Mouse (Mus musculus): Measurements from ENCODE around the gene Ern1. TPM values are rescaled to one million over a fixed set of nuclear protein-coding genes. Genes with fewer than 3 reads are reported as not detected.

The Ern1 gene
- total and polyA plus RNA-seq, 2 experiments: 18.2 to 52.8 TPM

DNA sequence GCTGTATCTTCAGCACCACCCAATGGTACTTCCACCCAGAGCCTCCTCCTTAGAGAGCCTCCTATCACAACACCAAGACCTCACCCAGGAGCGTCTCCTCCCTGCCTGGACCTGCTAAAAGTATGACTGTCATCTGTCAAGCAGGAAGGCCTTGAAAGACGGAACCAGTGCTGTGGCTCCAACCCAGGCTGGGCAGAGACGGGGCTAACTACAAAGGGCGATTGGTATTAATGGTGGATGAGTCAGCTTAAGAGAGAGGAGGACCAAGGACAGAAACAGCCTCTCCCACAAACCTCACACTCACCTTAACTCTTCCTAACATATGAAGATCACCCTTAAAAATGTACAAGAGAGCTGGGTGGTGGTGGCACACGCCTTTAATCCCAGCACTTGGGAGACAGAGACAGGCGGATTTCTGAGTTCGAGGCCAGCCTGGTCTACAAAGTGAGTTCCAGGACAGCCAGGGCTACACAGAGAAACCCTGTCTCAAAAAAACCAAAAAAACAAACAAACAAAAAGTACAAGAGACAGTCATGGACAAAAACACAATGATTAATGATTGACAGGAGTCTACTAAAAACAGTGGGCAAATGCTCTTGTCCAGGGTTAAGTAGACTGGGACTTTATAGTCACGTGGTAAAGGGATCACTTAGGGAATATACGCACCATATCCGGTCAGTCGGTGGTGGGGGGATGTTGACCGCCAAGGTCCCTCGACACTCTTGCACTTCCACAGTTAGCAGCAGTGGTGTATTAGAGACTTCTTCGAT, 23.8 kb upstream of the Ern1 start:
- 41% methylated on average over 14 of the region's 14 CpGs for WGBS

DNA sequence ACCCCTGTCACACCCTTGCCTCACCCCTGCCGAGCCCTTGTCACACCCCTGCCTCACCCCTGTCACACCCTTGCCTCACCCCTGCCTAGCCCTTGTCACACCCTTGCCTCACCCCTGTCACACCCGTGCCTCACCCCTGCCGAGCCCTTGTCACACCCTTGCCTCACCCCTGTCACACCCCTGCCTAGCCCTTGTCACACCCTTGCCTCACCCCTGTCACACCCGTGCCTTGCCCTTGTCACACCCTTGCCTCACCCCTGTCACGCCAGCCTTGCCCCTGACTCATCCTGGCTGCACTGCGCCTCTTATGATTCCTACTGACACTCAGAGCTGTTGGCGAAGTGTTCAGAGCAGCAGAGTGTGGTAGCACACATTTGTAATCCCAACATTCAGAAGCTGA, 20.0 kb upstream of the Ern1 start:
- H3K4me1 ChIP-seq (ENCODE audit: control insufficient read depth, insufficient read depth, low read length): peaks cover 19% of the 10 kb centered on the region
- no peaks in the 10 kb centered on the region for H3K27me3 ChIP-seq (ENCODE audit: control insufficient read depth, insufficient read depth, low read length)
- no peak overlapping the region for H3K27ac ChIP-seq (replicated peaks; ENCODE audit: insufficient read depth, low read depth, low read length)
- DNase-seq (ENCODE audit: extremely low read depth, low read depth, low spot score): no peak
- no peak for TF ChIP-seq CTCF (IDR thresholded peaks at IDR 0.05; ENCODE audit: low read depth, low read length)
- TF ChIP-seq POLR2A (IDR thresholded peaks at IDR 0.05; ENCODE audit: extremely low read depth, insufficient read depth, low read length): no peak
- H3K4me3 ChIP-seq (ENCODE audit: insufficient read depth, low read depth, low read length): no peak overlapping the region
- H3K36me3 ChIP-seq (ENCODE audit: control insufficient read depth, insufficient read depth, low read length): peaks cover 19% of the 10 kb centered on the region
- no peaks in the 10 kb centered on the region for H3K79me2 ChIP-seq (ENCODE audit: control insufficient read depth, insufficient read depth, low read length)
- 96% methylated on average over 7 of the region's 7 CpGs for WGBS
- H3K9ac ChIP-seq (ENCODE audit: low read depth, low read length): no peak overlapping the region

More for the DNA sequence above, 23.8 kb upstream of the Ern1 start:
- TF ChIP-seq CTCF (IDR thresholded peaks at IDR 0.05; ENCODE audit: low read depth, low read length) (no peak), POLR2A (IDR thresholded peaks at IDR 0.05; ENCODE audit: extremely low read depth, insufficient read depth, low read length) (no peak)
- no peaks in the 10 kb centered on the region for H3K27me3 ChIP-seq (ENCODE audit: control insufficient read depth, insufficient read depth, low read length)
- H3K36me3 ChIP-seq (ENCODE audit: control insufficient read depth, insufficient read depth, low read length): peaks cover 13% of the 10 kb centered on the region
- H3K27ac ChIP-seq (replicated peaks; ENCODE audit: insufficient read depth, low read depth, low read length): peak overlapping the region; percentile 93
- peak; percentile 95 for DNase-seq (ENCODE audit: extremely low read depth, low read depth, low spot score)
- H3K79me2 ChIP-seq (ENCODE audit: control insufficient read depth, insufficient read depth, low read length): peaks cover 4% of the 10 kb centered on the region; the same call in 1 of the 2 replicates
- no peak overlapping the region for H3K4me3 ChIP-seq (ENCODE audit: insufficient read depth, low read depth, low read length)
- no peak overlapping the region for H3K9ac ChIP-seq (ENCODE audit: low read depth, low read length)
- peaks cover 25% of the 10 kb centered on the region for H3K4me1 ChIP-seq (ENCODE audit: control insufficient read depth, insufficient read depth, low read length)

DNA sequence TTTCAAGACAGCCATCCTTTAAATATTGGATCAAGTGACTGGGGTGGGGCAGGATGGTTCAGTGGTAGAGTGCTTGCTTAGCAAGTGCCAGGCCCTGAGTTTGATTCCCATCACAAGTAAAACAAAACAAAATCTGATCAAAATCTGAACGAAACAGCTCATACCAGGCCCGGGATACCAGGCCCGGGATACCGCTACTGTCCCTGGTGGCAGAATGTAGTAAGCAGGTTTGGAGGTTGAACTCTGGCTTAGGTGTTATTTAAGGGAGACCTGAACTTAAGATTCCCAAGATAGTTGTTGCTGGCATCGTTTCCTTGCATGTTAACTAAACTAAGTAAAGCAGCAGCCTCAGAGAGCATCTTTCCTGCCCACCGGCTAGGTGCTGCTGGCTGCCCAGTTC, 18.6 kb upstream of the Ern1 start:
- DNase-seq (ENCODE audit: extremely low read depth, low read depth, low spot score): no peak
- WGBS: 96% methylated on average over 6 of the region's 6 CpGs
- Histone ChIP-seq H3K27ac (replicated peaks; ENCODE audit: insufficient read depth, low read depth, low read length) (no peak overlapping the region), H3K79me2 (ENCODE audit: control insufficient read depth, insufficient read depth, low read length) (no peaks in the 10 kb centered on the region), H3K36me3 (ENCODE audit: control insufficient read depth, insufficient read depth, low read length) (peaks cover 19% of the 10 kb centered on the region), H3K9ac (ENCODE audit: low read depth, low read length) (no peak overlapping the region), H3K4me1 (ENCODE audit: control insufficient read depth, insufficient read depth, low read length) (peaks cover 14% of the 10 kb centered on the region), H3K27me3 (ENCODE audit: control insufficient read depth, insufficient read depth, low read length) (no peaks in the 10 kb centered on the region), H3K4me3 (ENCODE audit: insufficient read depth, low read depth, low read length) (no peak overlapping the region)
- no peak; the same call in 1 of the 2 replicates for TF ChIP-seq CTCF (IDR thresholded peaks at IDR 0.05; ENCODE audit: low read depth, low read length)

DNA sequence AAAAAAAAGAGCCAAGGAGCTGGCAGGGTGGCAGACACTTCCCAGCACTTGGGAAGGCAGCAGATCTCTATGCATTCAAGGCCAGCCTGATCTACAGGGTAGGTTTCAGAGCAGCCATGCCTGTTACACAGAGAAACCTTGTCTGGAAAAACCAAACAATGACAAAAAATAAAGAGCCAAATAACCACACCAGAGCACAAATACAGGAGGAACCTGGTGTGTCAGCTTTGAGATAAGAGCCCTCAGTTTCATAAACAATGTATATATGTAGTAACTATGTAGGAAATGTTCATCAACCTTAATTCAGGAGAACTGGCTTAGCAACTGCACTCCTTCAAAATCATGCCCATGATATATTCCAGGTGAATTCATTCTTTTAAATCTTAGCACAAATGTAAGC, 16.5 kb upstream of the Ern1 start:
- Histone ChIP-seq H3K79me2 (ENCODE audit: control insufficient read depth, insufficient read depth, low read length) (no peaks in the 10 kb centered on the region), H3K27me3 (ENCODE audit: control insufficient read depth, insufficient read depth, low read length) (no peaks in the 10 kb centered on the region), H3K27ac (replicated peaks; ENCODE audit: insufficient read depth, low read depth, low read length) (peak overlapping the region; percentile 10; the same call in 1 of the 2 replicates), H3K9ac (ENCODE audit: low read depth, low read length) (no peak overlapping the region), H3K4me3 (ENCODE audit: insufficient read depth, low read depth, low read length) (no peak overlapping the region), H3K4me1 (ENCODE audit: control insufficient read depth, insufficient read depth, low read length) (peaks cover 12% of the 10 kb centered on the region), H3K36me3 (ENCODE audit: control insufficient read depth, insufficient read depth, low read length) (peaks cover 15% of the 10 kb centered on the region)
- no peak for DNase-seq (ENCODE audit: extremely low read depth, low read depth, low spot score)
- TF ChIP-seq CTCF (IDR thresholded peaks at IDR 0.05; ENCODE audit: low read depth, low read length) (no peak), POLR2A (IDR thresholded peaks at IDR 0.05; ENCODE audit: extremely low read depth, insufficient read depth, low read length) (no peak)

DNA sequence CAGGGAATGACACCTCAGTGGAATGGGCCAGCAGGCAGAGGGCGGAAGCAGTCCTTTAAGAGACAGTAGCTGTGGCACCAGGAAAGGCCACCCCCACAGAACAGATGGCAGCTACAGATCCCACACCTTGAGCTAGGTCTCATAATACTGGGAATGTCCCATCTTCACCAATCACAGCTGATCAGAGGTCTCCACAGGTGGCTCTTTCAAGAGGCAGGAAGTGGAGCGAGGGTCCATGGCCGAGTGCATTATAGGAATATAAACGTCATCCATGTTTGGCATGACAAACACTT, 15.7 kb upstream of the Ern1 start:
- 82% methylated on average over 4 of the region's 4 CpGs for WGBS
- Histone ChIP-seq H3K4me1 (ENCODE audit: control insufficient read depth, insufficient read depth, low read length) (peaks cover 12% of the 10 kb centered on the region), H3K9ac (ENCODE audit: low read depth, low read length) (no peak overlapping the region), H3K36me3 (ENCODE audit: control insufficient read depth, insufficient read depth, low read length) (peaks cover 10% of the 10 kb centered on the region), H3K79me2 (ENCODE audit: control insufficient read depth, insufficient read depth, low read length) (no peaks in the 10 kb centered on the region), H3K27me3 (ENCODE audit: control insufficient read depth, insufficient read depth, low read length) (no peaks in the 10 kb centered on the region), H3K4me3 (ENCODE audit: insufficient read depth, low read depth, low read length) (no peak overlapping the region), H3K27ac (replicated peaks; ENCODE audit: insufficient read depth, low read depth, low read length) (peak overlapping the region; percentile 86)
- no peak for TF ChIP-seq CTCF (IDR thresholded peaks at IDR 0.05; ENCODE audit: low read depth, low read length)
- no peak for DNase-seq (ENCODE audit: extremely low read depth, low read depth, low spot score)

DNA sequence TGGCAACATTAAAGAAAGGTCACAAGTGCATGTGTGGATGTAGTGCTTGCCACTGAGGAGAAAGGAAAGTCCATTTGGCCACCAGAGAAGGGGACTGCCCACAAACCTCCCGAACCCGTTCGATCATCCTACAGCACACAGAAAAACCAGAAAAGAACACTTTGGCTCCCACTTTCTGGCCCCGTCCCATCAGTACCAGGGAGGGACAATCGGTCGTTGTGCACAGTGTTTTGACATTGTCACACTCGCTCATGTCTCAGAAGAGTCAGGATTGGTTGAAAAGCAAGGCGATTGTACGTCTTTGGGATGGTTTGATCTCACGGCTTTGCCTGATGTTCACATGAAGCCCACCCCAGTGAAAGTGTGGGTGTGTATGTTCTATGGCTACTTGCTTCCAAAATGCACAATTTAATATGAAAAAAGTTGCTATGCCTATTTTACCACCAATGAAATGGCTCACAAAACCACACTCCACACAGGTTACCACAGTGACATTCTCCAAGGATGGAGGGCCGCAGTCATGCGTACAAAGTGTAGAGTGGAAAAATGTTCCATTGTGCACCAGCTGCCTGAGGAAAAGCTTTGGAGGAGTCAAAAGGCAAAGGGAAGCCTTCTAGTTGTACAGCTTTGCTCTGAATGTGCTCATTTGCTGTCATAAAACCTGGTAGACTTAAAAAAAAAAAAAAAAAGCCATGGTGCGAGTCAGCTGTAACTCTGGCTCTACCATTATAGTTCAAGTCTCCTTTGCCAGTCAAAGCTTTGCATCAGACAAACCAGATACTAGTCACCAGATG, 15.2 kb upstream of the Ern1 start:
- peaks cover 10% of the 10 kb centered on the region for H3K36me3 ChIP-seq (ENCODE audit: control insufficient read depth, insufficient read depth, low read length)
- 40% methylated on average over 13 of the region's 13 CpGs for WGBS
- H3K4me3 ChIP-seq (ENCODE audit: insufficient read depth, low read depth, low read length): no peak overlapping the region
- peaks cover 12% of the 10 kb centered on the region for H3K4me1 ChIP-seq (ENCODE audit: control insufficient read depth, insufficient read depth, low read length)
- no peak for TF ChIP-seq POLR2A (IDR thresholded peaks at IDR 0.05; ENCODE audit: extremely low read depth, insufficient read depth, low read length)
- no peak for TF ChIP-seq CTCF (IDR thresholded peaks at IDR 0.05; ENCODE audit: low read depth, low read length)
- no peak overlapping the region for H3K9ac ChIP-seq (ENCODE audit: low read depth, low read length)
- H3K79me2 ChIP-seq (ENCODE audit: control insufficient read depth, insufficient read depth, low read length): no peaks in the 10 kb centered on the region
- peak; percentile 96 for DNase-seq (ENCODE audit: extremely low read depth, low read depth, low spot score)
- no peaks in the 10 kb centered on the region for H3K27me3 ChIP-seq (ENCODE audit: control insufficient read depth, insufficient read depth, low read length)
- H3K27ac ChIP-seq (replicated peaks; ENCODE audit: insufficient read depth, low read depth, low read length): peak overlapping the region; percentile 86

Measured in liver, adult 2 months (tissue).